Mouse (Mus musculus): Measurements from ENCODE around the gene Hspb7.

Hspb7 gene

DNA sequence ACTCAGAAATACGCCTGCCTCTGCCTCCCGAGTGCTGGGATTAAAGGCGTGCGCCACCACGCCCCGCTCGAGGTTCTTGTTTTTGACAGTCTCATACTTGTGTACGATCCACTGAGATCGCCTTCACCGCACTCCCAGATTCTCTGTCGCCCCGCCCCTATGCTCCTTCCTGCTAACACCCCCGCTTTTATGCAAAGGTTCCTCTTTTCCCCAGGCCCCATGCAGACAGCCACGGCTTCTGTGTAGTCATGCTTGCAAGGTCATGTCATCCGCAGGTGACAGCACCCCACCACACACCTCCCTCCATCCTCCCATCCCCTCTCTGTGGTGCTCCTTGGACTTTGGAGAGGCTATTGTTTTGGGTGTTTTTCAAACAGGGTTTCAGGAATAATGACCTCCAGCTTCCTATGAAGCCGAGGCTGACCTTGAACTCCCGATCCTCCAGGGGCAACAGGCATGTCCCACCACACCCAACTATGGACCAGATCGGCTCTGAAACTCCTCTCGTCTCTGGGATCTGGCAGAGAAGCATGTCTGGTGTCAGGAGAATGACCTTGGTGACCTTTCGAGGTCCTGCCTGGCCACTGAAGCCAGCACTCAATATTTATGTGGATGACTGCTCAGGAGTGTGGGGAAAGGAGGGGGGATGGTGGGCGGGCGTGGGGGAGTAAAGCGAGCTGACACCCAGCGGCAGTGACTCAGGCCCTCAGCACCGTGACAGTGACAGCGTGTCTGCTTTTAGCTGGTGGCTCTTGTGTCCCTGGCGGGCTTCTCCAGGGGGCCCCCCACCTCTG is 984 bp upstream of the Hspb7 start:
- DNase-seq (ENCODE audit: low spot score in 2 of 2) = peak in 1 of 2 experiments; percentile 71

GRCm38 (mm10) chr4:141420886-141421285 is 307 bp downstream of the Hspb7 start:
- no peak for DNase-seq (ENCODE audit: low spot score in 2 of 2)

DNA sequence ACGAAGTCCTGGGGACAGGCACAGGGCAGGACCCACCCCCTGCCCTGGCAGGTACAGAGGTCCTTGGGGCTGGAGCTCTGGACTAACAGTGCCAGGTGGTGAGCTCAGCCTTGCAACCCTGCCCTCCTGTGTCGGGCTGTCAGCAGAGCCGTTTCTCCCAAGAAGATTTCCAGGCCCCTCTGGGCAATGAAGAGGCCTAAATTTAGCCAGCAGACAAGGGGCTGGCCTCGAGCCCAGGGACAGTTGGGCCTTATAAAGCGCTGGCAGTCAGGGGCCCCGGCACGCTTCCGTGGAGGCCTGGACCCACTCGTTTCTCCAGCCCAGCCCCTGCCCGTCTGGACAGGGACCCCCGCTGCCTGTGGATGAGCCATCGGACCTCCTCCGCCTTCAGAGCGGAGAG is 844 bp downstream of the Hspb7 start:
- DNase-seq (ENCODE audit: low spot score in 2 of 2) = no peak

DNA sequence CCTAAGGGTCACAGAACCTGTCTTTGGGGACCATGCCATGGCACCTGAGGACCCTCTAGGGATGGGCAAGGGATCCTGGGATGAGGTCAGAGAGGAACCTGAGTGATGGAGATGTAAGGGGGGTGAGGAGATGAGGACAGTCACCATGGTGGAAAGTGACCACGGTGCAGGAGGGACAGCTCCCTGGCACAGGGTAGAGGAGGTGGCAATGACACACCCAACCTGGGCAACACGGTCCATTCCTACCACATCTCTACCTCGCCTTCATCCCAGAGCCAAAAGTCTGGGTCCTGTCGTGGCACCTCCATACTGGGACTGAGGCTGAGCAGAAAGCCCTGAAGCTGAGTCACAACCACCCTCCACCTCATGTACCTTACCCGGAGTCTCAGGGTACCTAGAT is 2.3 kb downstream of the Hspb7 start:
- no peak for DNase-seq (ENCODE audit: low spot score in 2 of 2)

- no peak for DNase-seq (ENCODE audit: low spot score in 2 of 2)
Observed at GRCm38 (mm10) chr4:141423288-141423687, 2.7 kb downstream of the Hspb7 start.

DNA sequence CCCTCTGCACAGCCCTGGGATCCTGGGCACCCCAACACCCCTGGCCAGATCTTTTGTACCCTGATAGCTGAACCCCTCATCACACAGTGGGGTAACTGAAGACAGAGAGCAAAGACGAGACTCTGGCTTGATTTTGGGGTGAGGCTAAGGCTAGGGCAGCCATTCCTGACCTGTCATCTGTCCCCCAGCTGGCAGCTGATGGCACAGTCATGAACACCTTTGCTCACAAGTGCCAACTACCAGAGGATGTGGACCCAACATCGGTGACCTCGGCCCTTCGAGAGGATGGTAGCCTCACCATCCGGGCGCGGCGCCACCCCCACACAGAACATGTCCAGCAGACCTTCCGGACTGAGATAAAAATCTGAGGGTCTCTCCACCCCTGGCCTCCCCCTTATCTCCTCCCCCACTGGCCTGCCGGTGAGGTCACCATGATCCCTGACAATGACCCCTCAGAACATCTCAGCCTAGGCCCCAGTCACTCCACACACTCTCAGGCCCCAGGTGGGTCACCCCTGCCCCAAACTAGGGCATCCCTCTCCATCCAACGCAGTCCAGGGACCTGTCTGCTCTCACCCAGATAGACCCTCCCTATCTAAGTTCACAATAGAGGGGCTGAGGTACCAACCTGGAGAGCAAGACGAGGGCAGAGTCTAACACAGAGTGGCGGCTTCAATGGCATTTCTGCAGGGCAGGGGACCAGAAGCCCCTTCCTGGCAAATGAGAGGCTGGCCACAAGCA is 3.3 kb downstream of the Hspb7 start:
- no peak for DNase-seq (ENCODE audit: low spot score in 2 of 2)

- DNase-seq (ENCODE audit: low spot score in 2 of 2) = peak; percentile 40 to 68
Observed at GRCm38 (mm10) chr4:141425484-141426479, 5.2 kb downstream of the Hspb7 start.

GRCm38 (mm10) chr4:141426796-141427745 is 6.5 kb downstream of the Hspb7 start:
- DNase-seq (ENCODE audit: low spot score in 2 of 2) = no peak

GRCm38 (mm10) chr4:141427921-141428320 is 7.3 kb downstream of the Hspb7 start:
- no peak for DNase-seq (ENCODE audit: low spot score in 2 of 2)

GRCm38 (mm10) chr4:141429381-141429780 is 8.8 kb downstream of the Hspb7 start:
- DNase-seq (ENCODE audit: low spot score in 2 of 2) = no peak

DNA sequence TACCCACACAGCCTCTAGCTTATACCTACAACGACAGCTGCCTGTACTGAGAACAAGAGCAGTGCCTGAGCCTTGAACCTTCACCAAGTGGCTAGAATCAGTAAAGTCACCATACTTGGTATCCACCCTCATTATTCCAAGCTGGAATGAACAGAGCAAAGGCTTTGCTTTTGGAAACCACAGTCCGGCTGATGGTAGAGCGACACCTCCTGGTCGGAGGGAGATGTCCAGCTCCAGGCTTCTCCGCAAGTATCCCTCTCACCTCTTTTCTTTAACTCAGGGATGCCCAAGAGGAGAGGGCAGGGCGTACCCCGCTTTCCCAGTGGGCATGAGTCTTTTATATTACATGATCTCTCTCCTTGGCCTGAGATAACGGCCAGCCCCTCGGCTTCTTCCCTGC is 9.3 kb downstream of the Hspb7 start:
- no peak for DNase-seq (ENCODE audit: low spot score in 2 of 2)

DNA sequence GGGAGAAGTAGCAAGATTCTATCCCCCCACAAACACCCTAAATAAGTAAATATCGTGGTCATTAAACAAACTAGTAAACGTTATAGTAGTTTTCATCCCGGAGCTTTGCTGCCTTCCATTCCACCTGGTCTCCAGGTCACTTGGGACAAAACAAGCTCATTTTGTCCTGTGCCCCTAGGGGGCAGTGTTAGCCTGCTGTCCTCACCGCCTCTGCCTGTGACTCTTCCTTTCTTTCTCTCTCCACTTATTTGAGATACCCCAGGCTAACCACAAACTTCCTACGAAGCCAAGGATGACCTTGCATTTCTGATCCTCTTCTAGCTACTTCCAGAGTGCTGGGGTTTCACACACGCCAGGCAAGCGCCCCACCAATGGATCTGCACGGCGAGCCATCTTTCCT is 10.4 kb downstream of the Hspb7 start:
- peak; percentile 52 to 71 for DNase-seq (ENCODE audit: low spot score in 2 of 2)

GRCm38 (mm10) chr4:141432666-141433065 is 12.1 kb downstream of the Hspb7 start:
- DNase-seq (ENCODE audit: low spot score in 2 of 2) = no peak

GRCm38 (mm10) chr4:141433191-141433590 is 12.6 kb downstream of the Hspb7 start:
- DNase-seq (ENCODE audit: low spot score in 2 of 2) = no peak

- DNase-seq (ENCODE audit: low spot score in 2 of 2) = no peak
Observed at GRCm38 (mm10) chr4:141435974-141436373, 15.4 kb downstream of the Hspb7 start, which contains the start of gene Srarp. Gene Srarp, minus strand, starts transcription at chr4:141436105.

GRCm38 (mm10) chr4:141439083-141439803 is 18.7 kb downstream of the Hspb7 start:
- no peak for DNase-seq (ENCODE audit: low spot score in 2 of 2)

GRCm38 (mm10) chr4:141440877-141441276 is 20.3 kb downstream of the Hspb7 start:
- DNase-seq (ENCODE audit: low spot score in 2 of 2) = no peak

GRCm38 (mm10) chr4:141443641-141444429 is 23.3 kb downstream of the Hspb7 start:
- DNase-seq (ENCODE audit: low spot score in 2 of 2) = no peak
